Mouse (Mus musculus): ENCODE results near the gene Polk. TPM values are rescaled to one million over a fixed set of nuclear protein-coding genes. Genes with fewer than 3 reads are reported as not detected.

Polk gene
- total and polyA plus RNA-seq, 2 experiments from 2014 or later = 5.3 to 6.2 TPM

DNA sequence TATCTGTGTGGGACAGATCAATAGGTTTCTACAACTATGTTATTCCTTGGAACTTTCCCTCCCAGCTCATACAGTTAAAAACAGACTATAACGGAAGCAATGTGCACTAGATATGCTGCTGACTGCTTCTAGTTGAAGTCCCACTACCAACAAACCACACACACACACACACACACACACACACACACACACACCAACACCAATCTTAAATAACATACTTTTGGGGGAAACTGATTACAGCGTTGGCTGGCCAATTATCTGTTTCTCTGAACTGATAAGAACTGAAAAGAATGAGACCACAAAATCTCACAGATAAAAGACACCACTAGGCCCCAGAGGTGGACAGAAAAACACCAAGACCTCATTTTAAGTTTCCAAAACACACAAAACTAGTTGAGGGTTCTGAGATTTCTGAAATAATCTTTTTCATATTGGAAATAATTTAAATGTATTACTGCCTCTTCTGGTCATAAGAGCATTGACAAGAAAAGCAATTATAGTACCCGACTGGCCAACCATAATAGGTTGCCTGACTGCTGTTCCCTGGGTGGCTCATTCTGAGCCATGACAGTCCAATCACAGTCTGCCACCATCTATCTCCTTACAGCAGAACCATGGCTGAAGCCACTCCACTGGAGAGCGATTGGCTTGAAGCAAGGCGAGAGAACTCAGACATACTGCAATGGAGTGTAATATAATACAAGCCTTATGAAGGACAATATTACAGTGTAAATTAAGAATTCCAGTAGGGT lies 5.4 kb downstream of the Polk start:
- no peak overlapping the region for H3K4me2 ChIP-seq (ENCODE audit: low read depth, low read length, poor library complexity, severe bottlenecking)
- H3K27me3 ChIP-seq (ENCODE audit: insufficient read depth, low read length) = no peaks in the 10 kb centered on the region
- H3K4me3 ChIP-seq (ENCODE audit: low read depth, low read length) = no peak overlapping the region
- 85% methylated on average over 5 of the region's 5 CpGs for WGBS
- DNase-seq (ENCODE audit: low spot score) = no peak
- H3K9me3 ChIP-seq (ENCODE audit: low read length) = no peaks in the 10 kb centered on the region
- no peaks in the 10 kb centered on the region for H3K36me3 ChIP-seq (ENCODE audit: insufficient read depth, low read length)
- no peak overlapping the region for H3K9ac ChIP-seq (replicated peaks; ENCODE audit: low read length, poor library complexity, severe bottlenecking)
- ATAC-seq (ENCODE audit: low FRiP score) = no peak
- TF ChIP-seq CTCF (IDR thresholded peaks at IDR 0.05) = no peak
- H3K27ac ChIP-seq (ENCODE audit: low read depth, low read length) = no peak overlapping the region
- no peaks in the 10 kb centered on the region for H3K4me1 ChIP-seq (ENCODE audit: insufficient read depth, low read length)

DNA sequence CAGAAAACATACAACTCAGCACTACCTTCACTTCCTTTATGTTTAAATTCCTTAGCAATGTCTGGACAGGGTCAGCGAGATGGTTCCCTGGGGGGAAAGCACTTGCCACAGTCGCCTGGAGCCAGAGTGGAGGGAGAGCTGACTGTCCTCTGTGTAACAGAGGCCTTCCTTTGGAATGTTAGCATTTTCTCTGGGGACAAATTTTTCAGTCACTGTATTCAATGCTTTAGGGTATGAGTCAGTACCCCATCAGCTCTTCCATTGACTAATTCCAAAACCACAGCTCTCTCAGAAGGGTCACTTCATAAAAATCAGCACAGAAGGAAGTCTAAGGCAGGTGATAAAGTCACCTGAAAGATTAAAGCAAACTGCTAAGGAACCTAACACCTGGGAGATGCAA lies 8.6 kb downstream of the Polk start:
- no peak for ATAC-seq (ENCODE audit: low FRiP score)
- Histone ChIP-seq H3K36me3 (ENCODE audit: insufficient read depth, low read length) (no peaks in the 10 kb centered on the region), H3K4me2 (ENCODE audit: low read depth, low read length, poor library complexity, severe bottlenecking) (no peak overlapping the region), H3K9me3 (ENCODE audit: low read length) (no peaks in the 10 kb centered on the region), H3K27me3 (ENCODE audit: insufficient read depth, low read length) (no peaks in the 10 kb centered on the region), H3K9ac (replicated peaks; ENCODE audit: low read length, poor library complexity, severe bottlenecking) (no peak overlapping the region), H3K4me1 (ENCODE audit: insufficient read depth, low read length) (no peaks in the 10 kb centered on the region), H3K27ac (ENCODE audit: low read depth, low read length) (no peak overlapping the region), H3K4me3 (ENCODE audit: low read depth, low read length) (no peak overlapping the region)
- TF ChIP-seq CTCF (IDR thresholded peaks at IDR 0.05) = no peak
- 72% methylated on average over 2 of the region's 2 CpGs for WGBS
- DNase-seq (ENCODE audit: low spot score) = no peak

DNA sequence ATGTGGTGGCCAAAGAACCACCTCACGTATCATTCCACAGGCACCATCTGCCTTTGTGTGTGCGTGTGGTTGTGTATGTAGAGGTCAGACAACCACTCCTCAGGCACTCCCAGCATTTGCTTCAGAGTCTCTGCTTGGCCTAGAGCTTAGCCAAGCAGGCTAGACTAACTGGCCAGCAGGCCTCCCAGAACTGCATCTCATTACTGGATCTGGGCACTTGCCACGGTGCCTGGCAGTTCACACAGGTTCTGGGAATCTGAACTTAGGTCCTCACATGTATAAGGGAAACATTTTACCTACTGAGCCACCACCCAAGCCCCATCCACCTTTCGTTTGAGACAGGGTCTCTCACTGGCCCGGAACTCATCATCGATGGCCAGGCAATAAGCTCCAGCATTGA lies 10.2 kb downstream of the Polk start:
- ATAC-seq (ENCODE audit: low FRiP score) (no peak), DNase-seq (ENCODE audit: low spot score) (no peak)
- no peaks in the 10 kb centered on the region for H3K36me3 ChIP-seq (ENCODE audit: insufficient read depth, low read length)
- no peak overlapping the region for H3K4me3 ChIP-seq (ENCODE audit: low read depth, low read length)
- no peaks in the 10 kb centered on the region for H3K9me3 ChIP-seq (ENCODE audit: low read length)
- no peak for TF ChIP-seq CTCF (IDR thresholded peaks at IDR 0.05)
- no peak overlapping the region for H3K27ac ChIP-seq (ENCODE audit: low read depth, low read length)
- WGBS = 84% methylated on average over 6 of the region's 6 CpGs
- H3K9ac ChIP-seq (replicated peaks; ENCODE audit: low read length, poor library complexity, severe bottlenecking) = no peak overlapping the region
- no peaks in the 10 kb centered on the region for H3K4me1 ChIP-seq (ENCODE audit: insufficient read depth, low read length)
- no peaks in the 10 kb centered on the region for H3K27me3 ChIP-seq (ENCODE audit: insufficient read depth, low read length)
- H3K4me2 ChIP-seq (ENCODE audit: low read depth, low read length, poor library complexity, severe bottlenecking) = no peak overlapping the region

DNA sequence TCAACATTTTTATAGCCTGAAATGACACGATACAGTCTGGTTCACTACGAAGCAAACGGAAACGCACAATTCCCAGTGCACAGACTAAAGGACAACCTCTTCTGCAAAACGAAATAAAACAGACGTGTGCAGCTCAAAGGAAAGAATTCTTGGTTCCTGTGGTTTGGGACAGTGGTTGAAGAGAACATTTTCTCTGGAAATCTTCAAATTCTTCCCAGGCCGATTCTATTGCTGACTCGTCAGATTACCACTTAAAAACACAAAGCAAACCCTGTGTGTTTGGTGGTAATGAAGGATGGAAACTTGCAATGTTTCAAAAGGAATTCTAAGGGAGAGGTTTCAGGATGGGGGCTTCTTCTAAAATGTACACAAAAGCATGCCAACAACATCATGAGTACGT lies 12.3 kb downstream of the Polk start:
- ATAC-seq (ENCODE audit: low FRiP score) (no peak), DNase-seq (ENCODE audit: low spot score) (no peak)
- no peak overlapping the region for H3K4me2 ChIP-seq (ENCODE audit: low read depth, low read length, poor library complexity, severe bottlenecking)
- TF ChIP-seq CTCF (IDR thresholded peaks at IDR 0.05) = no peak
- no peak overlapping the region for H3K4me3 ChIP-seq (ENCODE audit: low read depth, low read length)
- H3K27ac ChIP-seq (ENCODE audit: low read depth, low read length) = no peak overlapping the region
- no peaks in the 10 kb centered on the region for H3K36me3 ChIP-seq (ENCODE audit: insufficient read depth, low read length)
- H3K9ac ChIP-seq (replicated peaks; ENCODE audit: low read length, poor library complexity, severe bottlenecking) = no peak overlapping the region
- no peaks in the 10 kb centered on the region for H3K27me3 ChIP-seq (ENCODE audit: insufficient read depth, low read length)
- no peaks in the 10 kb centered on the region for H3K4me1 ChIP-seq (ENCODE audit: insufficient read depth, low read length)
- H3K9me3 ChIP-seq (ENCODE audit: low read length) = no peaks in the 10 kb centered on the region
- 96% methylated on average over 9 of the region's 9 CpGs for WGBS

DNA sequence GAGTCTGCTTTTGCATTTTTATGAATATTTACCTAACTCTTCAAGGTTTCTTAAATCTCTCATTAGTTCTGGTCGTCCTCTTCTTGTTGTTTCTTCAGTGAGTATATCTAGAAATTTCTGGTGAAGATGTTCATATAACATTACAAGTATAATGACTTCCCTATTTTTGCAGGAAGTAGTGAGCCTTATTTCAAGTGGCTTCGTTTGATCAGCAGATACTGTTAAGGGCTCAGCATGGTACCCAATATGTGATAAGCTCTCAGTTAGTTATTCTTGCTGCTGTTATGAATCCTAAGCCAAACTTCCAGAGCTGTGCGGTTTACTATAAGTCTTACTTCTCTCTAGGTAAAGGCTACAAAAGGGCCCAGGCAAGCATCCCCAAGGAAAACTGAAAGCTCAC lies 12.8 kb downstream of the Polk start:
- TF ChIP-seq CTCF (IDR thresholded peaks at IDR 0.05) = no peak
- H3K36me3 ChIP-seq (ENCODE audit: insufficient read depth, low read length) = no peaks in the 10 kb centered on the region
- H3K4me2 ChIP-seq (ENCODE audit: low read depth, low read length, poor library complexity, severe bottlenecking) = no peak overlapping the region
- no peak overlapping the region for H3K27ac ChIP-seq (ENCODE audit: low read depth, low read length)
- WGBS = 91% methylated on average over 3 of the region's 3 CpGs
- no peaks in the 10 kb centered on the region for H3K4me1 ChIP-seq (ENCODE audit: insufficient read depth, low read length)
- H3K4me3 ChIP-seq (ENCODE audit: low read depth, low read length) = no peak overlapping the region
- DNase-seq (ENCODE audit: low spot score) (no peak), ATAC-seq (ENCODE audit: low FRiP score) (no peak)
- H3K9ac ChIP-seq (replicated peaks; ENCODE audit: low read length, poor library complexity, severe bottlenecking) = no peak overlapping the region
- H3K27me3 ChIP-seq (ENCODE audit: insufficient read depth, low read length) = no peaks in the 10 kb centered on the region
- no peaks in the 10 kb centered on the region for H3K9me3 ChIP-seq (ENCODE audit: low read length)

DNA sequence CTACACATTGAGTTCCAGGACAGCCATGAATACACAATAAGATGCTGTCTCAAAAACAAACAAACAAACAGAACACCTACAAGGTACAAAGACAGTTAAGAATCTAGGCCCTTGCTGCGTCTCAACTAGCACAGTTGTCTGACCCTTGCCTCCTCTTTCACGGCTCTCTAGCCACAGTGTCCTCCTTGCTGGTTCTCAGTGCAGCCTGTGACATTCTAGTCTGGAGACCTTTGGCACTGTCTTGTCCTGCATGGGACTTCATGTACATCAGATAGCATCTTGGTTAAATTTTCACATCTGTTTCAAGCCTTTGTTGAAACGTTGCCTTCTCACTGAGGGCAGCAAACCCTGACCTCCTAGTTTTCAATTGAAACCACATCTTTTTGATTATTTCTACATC lies 13.6 kb downstream of the Polk start:
- H3K27me3 ChIP-seq (ENCODE audit: insufficient read depth, low read length) = no peaks in the 10 kb centered on the region
- H3K36me3 ChIP-seq (ENCODE audit: insufficient read depth, low read length) = no peaks in the 10 kb centered on the region
- no peak for DNase-seq (ENCODE audit: low spot score)
- no peaks in the 10 kb centered on the region for H3K4me1 ChIP-seq (ENCODE audit: insufficient read depth, low read length)
- ATAC-seq (ENCODE audit: low FRiP score) = no peak
- no peak overlapping the region for H3K4me2 ChIP-seq (ENCODE audit: low read depth, low read length, poor library complexity, severe bottlenecking)
- no peaks in the 10 kb centered on the region for H3K9me3 ChIP-seq (ENCODE audit: low read length)
- WGBS = 95% methylated on average over 3 of the region's 3 CpGs
- H3K9ac ChIP-seq (replicated peaks; ENCODE audit: low read length, poor library complexity, severe bottlenecking) = no peak overlapping the region
- H3K4me3 ChIP-seq (ENCODE audit: low read depth, low read length) = no peak overlapping the region
- TF ChIP-seq CTCF (IDR thresholded peaks at IDR 0.05) = no peak
- H3K27ac ChIP-seq (ENCODE audit: low read depth, low read length) = no peak overlapping the region

Measured in midbrain, postnatal 0 days (tissue).